Mouse (Mus musculus): ENCODE results near the gene Xrcc5.
A peak's percentile ranks its signal among the peaks of the same experiment; 100 is the strongest.

The Xrcc5 gene

DNA sequence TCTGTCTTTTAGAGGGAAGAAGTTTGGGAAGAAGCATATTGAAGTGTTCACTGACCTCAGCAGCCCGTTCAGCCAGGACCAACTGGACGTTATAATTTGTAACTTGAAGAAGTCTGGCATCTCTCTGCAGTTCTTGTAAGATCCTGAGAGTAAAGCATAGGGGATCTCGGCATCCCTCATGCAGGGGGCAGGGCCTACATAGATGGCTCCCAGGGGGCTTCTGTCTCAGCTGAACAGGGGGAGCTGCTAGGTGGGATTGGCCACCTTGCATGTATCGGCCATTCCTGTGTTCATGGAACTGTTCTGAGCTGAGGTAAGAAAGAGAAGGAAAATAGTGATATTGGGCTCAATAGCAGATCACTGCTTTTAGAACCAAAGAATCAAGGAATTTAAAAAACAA lies 8.2 kb downstream of the Xrcc5 start:
- DNase-seq (ENCODE audit: low spot score in 2 of 2): no peak

DNA sequence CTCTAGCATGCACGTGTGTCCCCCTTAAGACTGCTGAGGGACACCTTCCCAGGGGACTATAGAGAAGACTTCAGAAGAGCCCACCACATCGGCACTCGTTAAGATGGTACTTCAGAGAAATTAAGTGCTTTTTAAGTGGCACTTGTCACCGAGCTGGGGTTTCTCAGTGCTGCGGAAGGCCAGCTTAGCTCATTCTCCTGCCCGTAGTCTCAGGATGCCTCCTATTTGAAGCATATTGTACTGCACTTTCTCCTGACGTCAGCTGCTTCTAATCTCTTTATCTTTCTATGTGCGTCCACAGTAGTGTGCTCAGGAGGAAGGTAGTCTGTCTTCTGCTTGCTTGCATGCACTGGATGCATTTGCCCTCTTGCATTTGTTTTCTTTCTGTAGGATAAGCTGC lies 9.2 kb downstream of the Xrcc5 start:
- no peak for DNase-seq (ENCODE audit: low spot score in 2 of 2)

DNA sequence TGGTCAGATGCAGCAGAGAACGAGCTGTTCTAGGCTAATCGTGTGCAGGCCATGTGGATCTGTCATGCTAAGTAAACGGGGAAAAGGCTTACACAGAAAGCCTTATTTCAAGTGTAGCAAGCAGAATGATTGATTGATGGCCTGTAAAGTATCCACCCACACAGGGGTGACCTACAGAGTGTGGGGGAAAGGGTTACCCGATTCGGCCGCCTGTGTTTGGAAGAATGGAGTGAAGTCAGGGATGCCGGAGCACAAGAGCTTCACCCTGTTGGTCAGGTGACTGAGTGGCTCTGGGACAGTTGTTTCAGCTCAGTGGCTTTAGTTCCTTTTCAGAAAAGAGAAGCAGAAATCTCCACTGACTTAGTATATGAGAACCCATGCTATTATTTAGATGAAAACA lies 9.7 kb downstream of the Xrcc5 start:
- DNase-seq (ENCODE audit: low spot score in 2 of 2): no peak

DNA sequence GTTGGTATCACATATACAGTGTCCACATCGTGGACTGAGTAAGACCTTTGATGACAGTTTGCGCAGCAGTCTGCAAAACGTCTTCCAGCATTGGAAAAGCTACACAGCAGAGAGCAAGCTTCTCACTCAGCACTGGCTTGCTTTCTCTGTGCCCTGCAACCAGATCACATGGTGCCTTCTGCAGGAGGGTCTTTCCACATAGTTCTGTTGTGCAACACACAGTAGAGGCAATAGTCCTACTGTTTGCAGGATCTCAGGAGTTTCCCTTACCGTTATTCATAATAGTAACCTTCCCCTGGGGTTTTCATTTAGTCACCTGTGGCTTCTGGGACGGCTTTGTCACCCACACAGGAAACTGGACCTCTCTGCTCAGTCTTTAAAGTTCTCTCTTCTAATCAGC lies 13.5 kb downstream of the Xrcc5 start:
- no peak for DNase-seq (ENCODE audit: low spot score in 2 of 2)

DNA sequence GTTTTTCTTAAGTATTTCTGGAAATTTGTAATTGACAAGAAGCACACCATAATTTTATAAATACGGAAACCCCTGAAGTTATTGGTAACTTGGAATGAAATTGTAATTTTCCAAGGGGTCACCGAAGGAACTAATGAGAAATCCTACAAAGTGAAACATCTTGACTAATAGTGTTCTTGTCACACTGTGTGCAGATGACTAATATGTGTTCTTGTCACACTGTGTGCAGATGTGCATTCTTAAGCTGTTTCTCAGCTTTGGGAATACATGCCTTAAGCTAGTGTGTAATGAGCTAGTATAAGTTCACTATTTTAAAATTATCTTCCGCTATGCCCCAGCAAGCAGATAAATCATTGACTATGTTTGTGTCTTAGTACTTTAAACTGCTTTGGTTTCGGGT lies 16.0 kb downstream of the Xrcc5 start:
- DNase-seq (ENCODE audit: low spot score in 2 of 2): no peak

DNA sequence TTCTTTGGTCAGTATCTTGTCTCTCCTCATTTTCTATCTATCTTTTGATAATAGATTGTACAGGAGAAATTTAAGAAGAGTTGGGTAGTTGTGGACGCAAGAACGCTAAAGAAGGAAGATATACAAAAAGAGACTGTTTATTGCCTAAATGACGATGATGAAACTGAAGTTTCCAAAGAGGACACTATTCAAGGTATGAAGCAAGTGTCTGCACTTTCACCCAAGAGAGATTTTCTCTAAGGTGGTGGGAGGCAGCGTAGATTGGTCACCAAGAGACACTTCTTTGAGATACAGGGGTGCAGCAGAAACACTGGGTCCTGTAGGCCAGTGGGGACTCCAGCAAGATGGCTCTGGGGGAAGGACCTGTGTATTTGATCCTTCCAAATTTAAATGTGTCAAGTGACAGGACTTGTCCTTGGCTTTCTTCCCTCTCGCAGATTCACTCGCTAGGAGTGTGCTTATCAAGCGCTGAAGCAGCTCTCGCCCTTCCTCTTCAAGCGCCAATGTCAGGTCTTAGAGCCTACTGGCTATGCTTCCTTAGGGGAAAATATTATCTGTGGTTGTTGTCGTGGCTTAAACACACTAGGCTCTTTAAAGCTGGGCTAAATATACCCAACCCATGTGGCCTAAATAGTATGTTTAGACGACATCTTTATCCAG lies 19.1 kb downstream of the Xrcc5 start:
- peak; percentile 28 to 29 for DNase-seq (ENCODE audit: low spot score in 2 of 2)

DNA sequence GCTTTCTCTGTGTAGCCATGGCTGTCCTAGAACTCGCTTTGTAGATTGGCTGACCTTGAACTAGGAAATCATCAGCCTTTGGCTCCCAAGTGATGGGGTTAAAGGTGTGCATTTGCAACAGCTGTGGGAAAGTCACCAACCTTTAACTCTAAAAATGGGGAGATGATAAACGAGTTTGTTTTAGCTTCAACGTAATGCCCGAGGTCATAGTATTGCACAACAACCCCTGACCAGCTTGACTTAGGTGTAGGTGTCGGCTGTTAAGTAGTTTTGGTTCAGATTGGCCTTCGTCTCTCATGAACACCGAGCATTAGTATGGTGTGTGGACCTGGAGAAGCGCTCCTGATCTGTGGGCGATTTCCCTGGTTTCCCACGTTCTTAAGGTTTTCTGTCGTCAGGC lies 27.6 kb downstream of the Xrcc5 start:
- DNase-seq (ENCODE audit: low spot score in 2 of 2): no peak

DNA sequence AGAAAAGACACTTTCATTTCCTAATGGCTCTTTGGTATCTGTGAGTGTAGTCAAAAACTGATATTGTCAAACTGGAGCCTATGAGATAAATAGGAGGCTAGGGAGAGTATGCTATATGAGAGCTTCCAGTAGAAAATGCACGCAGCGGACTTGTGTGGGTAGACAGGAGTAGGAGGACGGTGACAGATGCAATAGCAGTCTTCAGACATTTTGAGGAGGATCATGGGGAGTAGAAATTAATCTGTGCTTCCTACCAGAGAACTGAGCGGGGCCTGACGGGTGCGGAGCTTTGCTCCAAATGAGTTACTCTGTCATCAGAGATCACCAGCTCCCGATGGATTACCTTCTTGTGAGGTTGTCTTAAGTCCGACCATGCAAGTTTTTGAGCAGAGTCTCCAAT lies 29.6 kb downstream of the Xrcc5 start:
- no peak for DNase-seq (ENCODE audit: low spot score in 2 of 2)

DNA sequence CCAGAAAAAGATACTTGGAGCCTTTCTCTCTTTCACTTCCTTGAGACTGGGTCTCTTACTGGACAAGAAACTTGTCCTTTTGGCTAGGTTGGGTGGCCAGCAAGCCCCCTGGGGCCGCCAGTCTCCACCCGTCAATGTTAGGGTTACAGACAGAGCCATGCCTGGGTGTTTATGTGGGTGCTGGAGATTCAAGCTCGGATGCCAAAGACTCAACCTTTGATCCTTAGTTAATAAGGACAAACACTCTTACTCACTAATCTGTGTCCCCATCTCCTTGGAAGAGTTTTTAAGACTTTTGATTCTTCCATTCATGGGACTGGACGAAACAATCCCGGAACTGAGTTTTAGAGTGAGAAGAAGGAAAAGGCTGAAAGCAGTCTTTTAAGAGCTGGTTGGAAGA lies 31.1 kb downstream of the Xrcc5 start:
- DNase-seq (ENCODE audit: low spot score in 2 of 2): no peak

DNA sequence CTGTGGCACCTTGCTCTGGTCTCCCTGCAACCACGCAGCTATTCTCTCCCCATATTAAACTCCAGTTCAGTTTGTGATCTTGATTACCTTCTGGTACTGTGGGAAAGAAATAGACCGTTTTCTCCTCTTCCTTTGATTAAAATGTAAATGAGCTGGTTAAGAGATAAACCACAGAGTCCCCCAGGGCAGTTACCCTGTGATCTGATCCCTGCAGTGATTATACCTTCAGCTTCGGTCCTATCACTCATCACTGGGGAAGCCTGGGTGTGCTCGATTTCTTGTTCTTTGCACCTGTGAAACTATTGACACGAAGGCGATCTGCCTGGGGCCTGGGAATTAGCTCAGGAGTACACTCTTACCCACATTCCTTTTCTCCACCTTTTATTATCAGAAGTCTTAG lies 40.7 kb downstream of the Xrcc5 start:
- no peak for DNase-seq (ENCODE audit: low spot score in 2 of 2)

DNA sequence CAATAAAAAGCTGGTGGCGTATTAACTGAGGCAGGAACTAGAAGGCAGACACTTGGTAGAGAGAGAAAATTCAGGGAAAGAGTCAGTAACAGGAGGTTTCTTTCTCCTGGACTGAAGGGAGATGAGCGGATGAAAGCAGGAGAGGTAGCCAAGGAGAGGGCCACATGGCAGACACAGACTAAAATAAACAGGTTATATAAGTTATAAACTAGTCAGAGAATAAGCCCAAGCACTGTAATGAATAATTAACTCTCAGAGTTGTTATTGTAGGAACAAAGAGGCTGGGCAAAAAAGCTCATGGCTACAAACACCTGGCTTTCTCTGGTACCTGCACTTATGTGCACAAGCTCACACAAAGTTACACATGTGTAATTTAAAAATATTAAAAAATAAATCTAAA lies 47.6 kb downstream of the Xrcc5 start:
- no peak for DNase-seq (ENCODE audit: low spot score in 2 of 2)

DNA sequence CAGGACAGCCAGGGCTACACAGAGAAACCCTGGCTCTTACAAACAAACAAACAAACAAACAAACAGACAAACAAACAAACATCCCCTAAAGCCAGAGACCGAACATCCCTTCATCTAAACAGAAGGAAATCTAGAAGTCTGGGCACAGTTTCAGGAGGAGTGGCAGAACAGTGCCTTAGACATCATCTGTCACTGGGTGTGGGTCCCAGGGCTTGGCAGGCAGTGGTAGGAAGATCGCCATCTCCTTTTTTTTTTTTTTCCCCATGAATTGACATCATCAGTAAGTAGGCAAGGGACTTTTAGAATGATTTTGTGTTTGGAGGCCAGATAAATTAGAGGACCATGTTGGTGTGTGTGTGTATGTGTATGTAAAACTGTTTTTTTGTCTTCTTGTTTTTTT lies 51.0 kb downstream of the Xrcc5 start:
- DNase-seq (ENCODE audit: low spot score in 2 of 2): no peak

DNA sequence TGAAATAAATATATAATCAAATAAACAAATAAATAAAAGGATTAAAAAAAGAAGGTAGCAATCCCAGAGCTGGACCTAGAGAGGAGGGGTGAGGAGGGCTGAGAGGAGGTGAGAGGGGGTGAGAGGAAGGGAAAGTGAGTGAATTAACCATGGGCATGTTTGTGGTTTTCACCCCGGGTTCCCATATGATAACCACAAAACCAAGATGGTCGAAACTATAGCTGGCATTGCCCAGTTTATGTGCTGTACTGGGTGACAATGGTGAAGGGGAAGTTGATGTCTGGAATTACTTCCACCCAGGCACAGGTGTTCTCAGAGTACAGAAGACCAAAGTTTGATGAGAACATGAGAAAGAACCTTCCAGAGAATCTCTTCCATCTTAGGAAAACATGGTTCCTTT lies 52.2 kb downstream of the Xrcc5 start:
- DNase-seq (ENCODE audit: low spot score in 2 of 2): no peak

DNA sequence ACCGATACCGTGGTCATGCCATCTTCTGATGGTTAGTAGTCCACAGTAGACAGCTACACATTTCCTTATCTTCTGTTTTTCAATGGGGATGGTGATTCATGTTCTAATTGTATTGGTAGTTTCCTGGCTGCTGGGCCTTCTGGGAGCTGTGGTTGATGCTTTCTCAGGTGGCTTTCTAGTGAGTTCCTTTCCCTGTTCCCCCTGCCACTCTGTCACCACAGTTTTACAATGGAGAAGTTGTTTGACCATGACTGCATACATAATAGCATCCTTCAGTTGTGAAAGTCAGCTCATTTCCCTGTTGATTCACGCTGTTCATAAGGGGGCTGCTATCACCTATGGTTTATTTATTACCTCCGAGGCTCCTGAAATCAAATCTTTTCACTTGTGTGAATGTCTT lies 53.6 kb downstream of the Xrcc5 start:
- DNase-seq (ENCODE audit: low spot score in 2 of 2): no peak

DNA sequence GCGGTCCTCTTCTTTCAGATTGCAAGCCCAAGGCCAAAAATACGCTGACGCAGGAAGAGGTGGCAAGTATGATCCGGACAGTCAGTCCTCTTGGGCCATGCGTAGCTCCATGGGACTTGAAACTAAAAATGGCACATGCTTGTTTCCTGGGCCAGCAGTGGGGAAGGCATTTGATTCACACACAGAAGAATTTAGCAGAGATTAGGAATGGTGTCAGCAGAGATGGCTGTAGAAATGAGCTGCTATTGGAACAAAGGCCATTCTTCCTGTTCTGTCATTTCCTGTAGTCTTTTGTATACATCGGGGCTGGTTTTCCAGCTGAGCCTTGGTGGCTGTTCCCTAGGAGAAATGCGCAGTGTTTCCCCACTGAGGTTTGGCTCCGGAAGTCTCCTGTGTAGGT lies 57.4 kb downstream of the Xrcc5 start:
- DNase-seq (ENCODE audit: low spot score in 2 of 2): no peak

DNA sequence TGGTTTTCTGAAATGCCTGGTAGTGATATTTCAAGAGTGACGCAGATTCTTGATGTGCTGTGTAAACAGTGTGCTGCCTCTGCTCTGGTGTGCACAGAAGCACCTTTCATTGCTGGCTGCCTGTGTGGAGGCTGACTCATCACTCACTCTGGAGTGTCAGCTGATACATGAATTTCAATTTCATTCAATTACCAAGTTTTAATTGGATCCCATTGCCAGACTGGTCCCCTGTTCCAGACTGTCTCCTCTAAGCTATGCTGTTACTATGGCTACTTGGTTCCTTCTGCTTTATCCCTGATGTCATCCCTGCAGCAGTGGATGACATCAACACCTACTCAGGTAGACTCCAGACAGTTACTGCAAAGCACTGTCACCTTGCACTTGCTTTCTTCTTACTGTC lies 65.3 kb downstream of the Xrcc5 start:
- DNase-seq (ENCODE audit: low spot score in 2 of 2): no peak

DNA sequence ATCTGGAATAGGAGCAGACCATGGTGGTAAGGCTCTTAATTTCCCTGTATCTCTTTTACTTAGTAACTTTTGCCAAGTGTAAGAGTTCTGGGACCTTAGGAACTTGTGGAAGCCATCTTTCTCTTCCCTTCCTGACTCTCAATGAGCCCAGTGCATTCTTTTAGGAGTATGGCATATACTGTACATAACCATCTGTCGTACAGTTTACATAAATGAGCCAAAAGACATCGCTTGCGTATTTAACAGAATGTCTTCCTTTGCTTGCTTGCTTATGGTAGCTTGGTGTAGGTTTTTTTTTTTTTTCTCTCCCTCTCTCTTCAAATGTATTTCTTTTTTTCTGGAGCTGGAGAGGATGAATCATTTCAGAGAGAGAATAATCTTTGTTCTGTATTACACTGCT lies 65.7 kb downstream of the Xrcc5 start:
- no peak for DNase-seq (ENCODE audit: low spot score in 2 of 2)

DNA sequence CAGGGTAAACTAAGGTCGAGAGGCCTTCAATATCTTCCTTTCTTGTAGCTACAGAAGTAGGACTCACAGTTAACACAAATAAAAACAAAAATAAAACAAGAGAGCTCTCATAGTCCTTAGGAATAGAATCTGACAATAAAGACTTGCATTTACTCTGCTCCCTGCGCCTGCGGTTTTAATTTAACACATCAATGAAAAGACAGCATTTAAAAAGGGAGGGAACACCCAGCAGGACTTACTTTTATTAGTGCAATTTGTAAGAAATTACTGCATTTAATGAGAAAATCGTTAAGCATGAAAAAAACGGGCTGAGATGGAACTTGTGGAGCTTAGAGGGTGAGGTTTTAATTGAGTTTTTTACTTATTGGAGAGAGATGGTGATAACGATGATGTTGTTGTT lies 66.4 kb downstream of the Xrcc5 start:
- no peak for DNase-seq (ENCODE audit: low spot score in 2 of 2)

DNA sequence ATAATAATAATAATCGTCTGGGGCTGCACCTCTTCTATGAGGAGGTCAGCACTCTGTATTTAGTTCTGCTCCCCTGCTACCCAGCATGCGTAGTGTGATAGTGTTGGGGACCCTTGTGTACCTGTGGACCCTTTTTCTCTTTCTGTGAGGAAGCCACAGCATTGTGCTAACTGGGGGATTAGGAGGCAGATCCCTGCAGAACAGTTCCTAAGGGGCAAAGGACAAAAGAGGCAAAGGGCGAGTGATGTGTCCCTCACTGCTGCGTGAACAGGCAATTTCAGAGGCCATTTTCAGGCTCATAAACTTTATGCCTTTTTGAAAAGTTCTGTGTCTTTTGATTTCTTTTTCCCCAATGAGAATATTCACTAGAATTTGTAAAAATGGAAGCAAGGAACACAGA lies 66.8 kb downstream of the Xrcc5 start:
- DNase-seq (ENCODE audit: low spot score in 2 of 2): no peak

DNA sequence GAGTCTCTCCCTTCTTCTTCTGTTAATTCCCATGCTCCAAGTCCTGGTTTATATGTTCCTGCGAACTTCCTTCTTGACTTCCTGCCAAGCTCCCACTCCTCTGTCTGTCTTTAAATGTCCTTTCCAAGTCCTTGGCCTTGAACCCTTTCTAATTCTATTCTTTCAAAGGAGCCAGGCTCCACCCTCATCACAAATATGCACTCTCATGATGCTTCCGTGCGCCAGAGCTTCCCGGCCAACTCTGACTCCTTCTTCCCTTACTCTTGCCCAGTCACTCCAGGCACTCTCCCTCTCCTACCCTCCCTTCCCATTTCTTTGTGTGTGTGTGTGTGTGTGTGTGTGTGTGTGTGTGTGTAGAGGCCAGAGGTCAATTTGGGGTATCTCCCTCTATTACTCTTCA lies 70.9 kb downstream of the Xrcc5 start:
- no peak for DNase-seq (ENCODE audit: low spot score in 2 of 2)

DNA sequence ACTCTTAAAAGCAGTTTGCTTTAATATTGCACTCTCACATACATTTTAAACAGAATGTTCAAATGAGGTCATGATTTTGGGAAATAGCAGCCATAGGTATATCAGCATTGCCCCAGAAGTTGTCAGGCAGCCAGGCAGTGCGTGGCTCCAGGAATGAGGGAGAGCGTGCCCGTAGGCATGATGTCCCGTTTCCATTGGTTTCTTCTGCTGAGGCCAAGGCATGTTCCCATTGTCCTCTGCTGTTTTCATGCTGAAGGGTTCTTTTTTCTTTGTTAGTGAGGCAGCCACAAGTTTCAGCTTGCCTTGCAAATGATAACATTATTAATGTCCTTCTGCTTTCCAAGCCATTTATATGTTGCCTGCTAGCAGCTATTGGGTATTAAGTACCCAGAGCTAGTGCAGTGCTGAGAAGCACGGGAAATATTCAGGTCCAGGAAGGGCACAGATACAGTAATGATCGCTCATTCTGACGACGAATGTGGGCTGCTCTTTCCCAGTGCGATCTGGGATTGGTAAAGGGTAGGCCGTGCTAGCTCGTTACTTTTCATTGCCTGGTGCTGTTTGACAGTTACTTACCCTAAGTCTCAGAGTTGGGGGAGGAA lies 72.6 kb downstream of the Xrcc5 start:
- no peak for DNase-seq (ENCODE audit: low spot score in 2 of 2)

DNA sequence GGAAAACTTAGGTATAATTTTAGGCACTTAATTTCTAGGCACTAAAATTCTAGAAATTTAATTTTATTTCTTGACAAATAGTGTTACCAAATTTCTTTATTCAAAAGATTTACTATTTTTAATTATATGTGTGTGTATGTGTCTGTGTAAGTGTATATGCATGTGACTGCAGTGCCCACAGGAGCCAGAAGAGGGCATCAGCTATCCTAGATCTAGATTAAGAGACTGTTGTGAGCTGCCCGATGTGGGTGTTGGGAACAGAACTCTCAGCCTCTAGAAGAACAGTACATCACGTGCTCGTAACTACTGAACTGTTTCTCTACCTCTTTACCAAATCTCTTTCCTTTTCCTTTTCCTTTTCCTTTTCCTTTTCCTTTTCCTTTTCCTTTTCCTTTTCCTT lies 73.3 kb downstream of the Xrcc5 start:
- no peak for DNase-seq (ENCODE audit: low spot score in 2 of 2)

DNA sequence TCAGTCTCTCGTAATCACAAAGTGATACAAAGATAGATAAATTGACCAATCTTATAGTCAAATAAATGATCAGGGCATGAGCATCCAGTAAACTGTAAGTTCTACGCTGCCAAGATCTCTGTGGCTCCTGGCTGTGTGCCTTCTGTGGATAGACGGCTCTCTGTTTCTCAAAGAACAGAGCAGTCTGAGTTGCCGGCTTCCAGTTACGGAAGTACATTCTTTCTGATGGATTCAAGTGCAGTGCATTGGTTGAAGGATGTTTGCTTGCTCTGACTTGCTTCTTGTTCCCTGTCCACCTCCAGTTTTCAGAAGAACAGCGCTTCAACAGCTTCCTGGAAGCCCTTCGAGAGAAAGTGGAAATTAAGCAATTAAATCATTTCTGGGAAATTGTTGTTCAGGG lies 75.8 kb downstream of the Xrcc5 start:
- no peak for DNase-seq (ENCODE audit: low spot score in 2 of 2)

DNA sequence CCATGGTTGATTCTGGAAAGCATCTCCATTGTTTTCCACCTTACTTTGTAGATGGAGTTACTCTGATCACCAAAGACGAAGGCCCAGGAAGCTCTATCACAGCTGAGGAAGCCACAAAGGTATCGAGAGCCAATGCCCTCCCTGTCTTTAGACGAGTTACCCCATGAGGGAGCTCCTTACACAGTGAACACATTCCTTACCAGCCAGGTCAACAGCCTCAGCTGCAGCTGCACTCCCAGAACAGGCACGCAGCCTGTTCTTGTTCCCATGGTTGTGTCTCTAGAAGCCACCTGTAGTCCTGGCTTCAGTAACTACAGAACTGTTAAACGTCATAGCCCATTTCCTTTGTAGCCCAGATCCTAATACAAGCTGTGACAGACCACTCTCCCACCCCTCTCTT lies 76.4 kb downstream of the Xrcc5 start:
- no peak for DNase-seq (ENCODE audit: low spot score in 2 of 2)

Measured in heart, adult 9 months (tissue).